Mouse (Mus musculus): ENCODE measurements around the gene Selenoo. TPM values are rescaled to one million over a fixed set of nuclear protein-coding genes. Genes with fewer than 3 reads are reported as not detected.
A peak's percentile ranks its signal among the peaks of the same experiment; 100 is the strongest.

Selenoo gene
- polyA plus RNA-seq, 1 experiment from 2014 or later: 21.5 TPM

DNA sequence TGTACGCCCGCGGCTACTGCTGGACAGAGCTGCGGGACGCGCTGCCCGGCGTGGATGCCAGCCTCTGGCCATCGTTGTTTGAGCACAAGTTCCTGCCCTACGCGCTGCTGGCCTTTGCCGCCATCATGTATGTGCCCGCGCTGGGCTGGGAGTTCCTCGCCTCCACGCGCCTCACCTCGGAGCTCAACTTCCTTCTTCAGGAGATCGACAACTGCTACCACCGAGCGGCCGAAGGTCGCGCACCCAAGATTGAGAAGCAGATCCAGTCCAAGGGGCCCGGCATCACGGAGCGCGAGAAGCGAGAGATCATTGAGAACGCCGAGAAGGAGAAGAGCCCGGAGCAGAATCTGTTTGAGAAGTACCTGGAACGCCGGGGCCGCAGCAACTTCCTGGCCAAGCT is 21.3 kb upstream of the Selenoo start:
- peak overlapping the region; percentile 11; the same call in 1 of the 2 replicates for H3K4me3 ChIP-seq (ENCODE audit: low read depth, low read length)
- TF ChIP-seq CTCF (IDR thresholded peaks at IDR 0.05; ENCODE audit: low read depth): no peak

DNA sequence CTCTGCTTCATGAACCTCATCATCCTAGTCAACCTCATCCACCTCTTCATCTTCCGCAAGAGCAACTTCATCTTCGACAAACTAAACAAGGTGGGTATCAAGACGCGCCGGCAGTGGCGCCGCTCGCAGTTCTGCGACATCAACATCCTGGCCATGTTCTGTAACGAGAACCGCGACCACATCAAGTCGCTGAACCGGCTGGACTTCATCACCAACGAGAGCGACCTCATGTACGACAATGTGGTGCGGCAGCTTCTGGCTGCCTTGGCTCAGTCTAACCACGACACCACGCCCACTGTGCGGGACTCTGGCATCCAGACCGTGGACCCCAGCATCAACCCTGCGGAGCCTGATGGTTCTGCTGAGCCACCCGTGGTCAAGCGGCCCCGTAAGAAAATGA is 20.7 kb upstream of the Selenoo start:
- WGBS: 15% methylated on average over 26 of the region's 26 CpGs
- H3K27ac ChIP-seq (ENCODE audit: low read depth): no peak overlapping the region
- ATAC-seq (ENCODE audit: insufficient read depth): peak; percentile 31; the same call in 1 of the 2 replicates
- no peak overlapping the region for H3K9ac ChIP-seq
- peak; percentile 56 for DNase-seq
- H3K36me3 ChIP-seq (ENCODE audit: insufficient read depth): no peaks in the 10 kb centered on the region
- H3K4me3 ChIP-seq (ENCODE audit: low read depth, low read length): peak overlapping the region; percentile 11
- peaks cover 40% of the 10 kb centered on the region for H3K27me3 ChIP-seq (ENCODE audit: insufficient read depth, low read length)
- peak overlapping the region; percentile 42 for H3K4me2 ChIP-seq
- no peaks in the 10 kb centered on the region for H3K9me3 ChIP-seq (ENCODE audit: low read depth, low read length)
- no peaks in the 10 kb centered on the region for H3K4me1 ChIP-seq (ENCODE audit: insufficient read depth)
- TF ChIP-seq CTCF (IDR thresholded peaks at IDR 0.05; ENCODE audit: low read depth): no peak

More for the DNA sequence above, 21.3 kb upstream of the Selenoo start:
- ATAC-seq (ENCODE audit: insufficient read depth) (no peak), DNase-seq (no peak)
- WGBS: 26% methylated on average over 35 of the region's 35 CpGs
- H3K27me3 ChIP-seq (ENCODE audit: insufficient read depth, low read length): peaks cover 40% of the 10 kb centered on the region
- H3K4me1 ChIP-seq (ENCODE audit: insufficient read depth): no peaks in the 10 kb centered on the region
- no peak overlapping the region for H3K9ac ChIP-seq
- no peaks in the 10 kb centered on the region for H3K36me3 ChIP-seq (ENCODE audit: insufficient read depth)
- H3K4me2 ChIP-seq: peak overlapping the region; percentile 42
- no peaks in the 10 kb centered on the region for H3K9me3 ChIP-seq (ENCODE audit: low read depth, low read length)
- H3K27ac ChIP-seq (ENCODE audit: low read depth): no peak overlapping the region

DNA sequence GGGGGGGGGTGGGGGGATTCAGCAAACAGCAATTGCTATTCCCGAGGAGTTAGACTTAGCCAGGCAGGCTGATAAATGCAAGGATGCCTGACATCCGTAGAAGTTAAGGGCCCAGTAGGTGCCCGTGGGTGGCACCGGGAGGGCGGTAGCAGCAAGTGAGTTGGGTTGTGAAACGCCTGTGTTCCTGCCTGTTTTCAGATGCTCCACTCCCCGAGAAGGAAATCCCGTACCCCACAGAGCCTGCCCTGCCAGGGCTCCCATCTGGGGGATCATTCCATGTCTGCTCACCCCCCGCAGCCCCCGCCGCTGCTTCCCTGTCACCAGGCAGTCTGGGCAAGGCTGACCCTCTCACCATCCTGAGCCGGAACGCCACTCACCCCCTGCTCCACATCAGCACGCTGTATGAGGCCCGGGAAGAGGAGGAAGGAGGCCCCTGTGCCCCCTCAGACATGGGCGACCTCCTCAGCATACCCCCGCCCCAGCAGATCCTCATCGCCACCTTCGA is 19.5 kb upstream of the Selenoo start:
- DNase-seq: no peak
- no peak overlapping the region for H3K9ac ChIP-seq
- no peaks in the 10 kb centered on the region for H3K9me3 ChIP-seq (ENCODE audit: low read depth, low read length)
- no peak overlapping the region for H3K4me3 ChIP-seq (ENCODE audit: low read depth, low read length)
- WGBS: 67% methylated on average over 19 of the region's 19 CpGs
- H3K27me3 ChIP-seq (ENCODE audit: insufficient read depth, low read length): peaks cover 34% of the 10 kb centered on the region
- H3K27ac ChIP-seq (ENCODE audit: low read depth): no peak overlapping the region
- no peaks in the 10 kb centered on the region for H3K36me3 ChIP-seq (ENCODE audit: insufficient read depth)
- no peak for TF ChIP-seq CTCF (IDR thresholded peaks at IDR 0.05; ENCODE audit: low read depth)
- H3K4me2 ChIP-seq: no peak overlapping the region
- ATAC-seq (ENCODE audit: insufficient read depth): no peak
- no peaks in the 10 kb centered on the region for H3K4me1 ChIP-seq (ENCODE audit: insufficient read depth)

DNA sequence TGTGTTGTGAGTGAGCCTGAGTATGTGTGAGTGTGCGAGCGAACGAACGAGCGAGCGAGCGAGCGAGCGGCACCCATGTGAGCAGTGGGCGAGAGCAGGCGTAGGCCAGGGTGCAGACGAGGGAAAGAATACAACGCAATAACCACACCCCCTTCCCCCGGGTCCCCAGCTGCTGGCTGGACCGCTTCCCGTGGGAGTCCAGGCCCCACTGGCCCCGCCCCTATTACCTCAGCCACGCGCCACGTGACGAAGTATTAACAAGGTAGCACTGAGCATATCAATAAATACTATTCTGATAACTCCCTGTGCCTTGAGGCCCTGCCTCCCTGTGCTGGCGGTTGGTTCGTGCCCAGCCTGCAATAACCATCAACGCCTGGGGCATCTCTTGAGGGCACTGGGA is 18.3 kb upstream of the Selenoo start:
- H3K9ac ChIP-seq: no peak overlapping the region
- ATAC-seq (ENCODE audit: insufficient read depth) (no peak), DNase-seq (no peak)
- H3K36me3 ChIP-seq (ENCODE audit: insufficient read depth): no peaks in the 10 kb centered on the region
- no peak for TF ChIP-seq CTCF (IDR thresholded peaks at IDR 0.05; ENCODE audit: low read depth)
- no peaks in the 10 kb centered on the region for H3K9me3 ChIP-seq (ENCODE audit: low read depth, low read length)
- no peak overlapping the region for H3K4me2 ChIP-seq
- H3K27me3 ChIP-seq (ENCODE audit: insufficient read depth, low read length): peaks cover 34% of the 10 kb centered on the region
- H3K4me3 ChIP-seq (ENCODE audit: low read depth, low read length): no peak overlapping the region
- no peak overlapping the region for H3K27ac ChIP-seq (ENCODE audit: low read depth)
- WGBS: 59% methylated on average over 24 of the region's 24 CpGs
- no peaks in the 10 kb centered on the region for H3K4me1 ChIP-seq (ENCODE audit: insufficient read depth)

DNA sequence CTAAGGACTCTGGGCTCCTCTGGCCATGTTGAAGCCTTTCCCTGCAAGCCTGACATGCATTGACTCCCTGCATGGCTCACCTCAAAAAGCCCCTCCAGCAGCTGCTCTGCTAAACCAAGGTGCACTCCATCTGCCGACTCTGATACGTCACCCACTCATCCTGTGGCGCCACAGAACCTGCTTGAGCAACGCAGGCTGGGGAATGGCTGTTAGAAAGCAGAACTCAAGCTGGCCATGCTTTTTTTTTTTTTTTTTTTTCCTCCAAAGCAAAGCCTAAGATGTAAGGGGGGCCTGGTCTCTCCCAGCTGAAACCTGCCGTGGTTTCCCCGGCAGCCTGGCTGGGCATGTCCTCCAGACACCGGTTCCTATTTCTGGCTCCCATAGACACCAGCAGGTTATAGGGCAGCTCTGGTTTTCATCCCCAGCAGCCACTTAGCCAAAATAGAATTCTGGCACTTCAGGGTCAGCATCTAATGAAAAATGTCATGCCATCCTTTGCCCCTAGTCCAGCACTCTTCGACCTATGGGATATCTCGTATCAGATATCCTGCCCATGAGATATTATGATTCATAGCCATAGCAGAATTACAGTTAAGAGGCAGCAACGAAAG is 14.8 kb upstream of the Selenoo start:
- no peak overlapping the region for H3K4me3 ChIP-seq (ENCODE audit: low read depth, low read length)
- DNase-seq (no peak), ATAC-seq (ENCODE audit: insufficient read depth) (no peak)
- peaks cover 3% of the 10 kb centered on the region; the same call in 1 of the 2 replicates for H3K27me3 ChIP-seq (ENCODE audit: insufficient read depth, low read length)
- WGBS: 61% methylated on average over 10 of the region's 10 CpGs
- no peaks in the 10 kb centered on the region for H3K9me3 ChIP-seq (ENCODE audit: low read depth, low read length)
- no peak for TF ChIP-seq CTCF (IDR thresholded peaks at IDR 0.05; ENCODE audit: low read depth)
- H3K36me3 ChIP-seq (ENCODE audit: insufficient read depth): no peaks in the 10 kb centered on the region
- peak overlapping the region; percentile 73; the same call in 1 of the 2 replicates for H3K4me2 ChIP-seq
- H3K9ac ChIP-seq: no peak overlapping the region
- H3K27ac ChIP-seq (ENCODE audit: low read depth): no peak overlapping the region; the same call in 1 of the 2 replicates
- 0 out of 2 replicates have a peak, but pooled peaks cover 5% of the 10 kb centered on the region for H3K4me1 ChIP-seq (ENCODE audit: insufficient read depth)

DNA sequence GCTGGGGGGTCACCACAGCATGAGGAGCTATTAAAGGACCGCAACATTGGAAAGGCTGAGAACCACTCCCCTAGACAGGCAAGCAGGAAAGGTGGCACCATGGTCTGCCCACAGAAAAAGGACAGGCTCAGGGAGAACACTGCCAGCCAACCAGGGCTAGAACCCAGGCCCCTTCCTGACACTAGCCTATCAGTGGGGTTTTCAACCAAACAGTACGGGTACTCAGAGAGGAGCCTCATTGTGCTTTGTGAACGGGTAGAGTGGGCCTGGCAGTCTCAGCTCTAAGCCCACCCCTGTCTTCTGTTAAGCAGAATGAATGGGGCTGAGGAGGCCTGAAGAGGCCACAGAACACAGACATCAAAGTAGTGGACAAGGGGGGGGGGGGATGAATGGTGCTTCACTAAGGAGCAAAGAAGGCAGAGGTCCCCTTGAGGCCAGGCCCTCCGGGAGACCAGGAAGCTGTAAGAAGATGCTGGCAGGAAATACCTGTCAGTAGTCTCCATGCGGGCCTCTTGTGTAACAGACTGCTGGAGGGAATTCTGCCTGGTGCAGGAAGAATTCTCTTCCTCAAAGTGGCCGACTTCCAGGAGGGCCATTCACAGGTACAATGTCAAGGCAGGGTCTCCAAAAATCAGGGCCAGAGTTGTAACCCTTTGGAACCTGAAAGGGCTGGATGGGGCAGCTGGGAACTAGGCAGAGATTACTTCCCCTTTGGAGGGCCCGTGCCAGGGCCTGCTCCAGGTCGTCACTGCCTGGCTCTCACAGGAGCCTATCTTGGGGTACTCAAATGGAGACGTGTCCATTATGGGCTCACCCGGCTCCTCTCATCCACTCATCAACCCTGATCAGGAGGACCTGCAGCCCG is 14.0 kb upstream of the Selenoo start, which contains the start of gene Trabd:
TSS of gene Trabd (plus strand) at position 512 of the 865 bp plus-strand sequence.
- no peak; the same call in none of the 2 replicates for ATAC-seq (ENCODE audit: insufficient read depth)
- DNase-seq: peak; percentile 8
- peaks cover 7% of the 10 kb centered on the region; the same call in 1 of the 2 replicates for H3K36me3 ChIP-seq (ENCODE audit: insufficient read depth)
- peaks cover 3% of the 10 kb centered on the region; the same call in 1 of the 2 replicates for H3K27me3 ChIP-seq (ENCODE audit: insufficient read depth, low read length)
- no peak for TF ChIP-seq CTCF (IDR thresholded peaks at IDR 0.05; ENCODE audit: low read depth)
- WGBS: 20% methylated on average over 11 of the region's 11 CpGs
- 0 out of 2 replicates have a peak, but pooled peaks cover 5% of the 10 kb centered on the region for H3K4me1 ChIP-seq (ENCODE audit: insufficient read depth)
- no peaks in the 10 kb centered on the region for H3K9me3 ChIP-seq (ENCODE audit: low read depth, low read length)
- peak within 1 kb of the TSS; percentile 81 for H3K9ac ChIP-seq
- peak within 1 kb of the TSS; percentile 73 for H3K4me2 ChIP-seq
- peak within 1 kb of the TSS; percentile 88 for H3K27ac ChIP-seq (ENCODE audit: low read depth)
- peak within 1 kb of the TSS; percentile 78 for H3K4me3 ChIP-seq (ENCODE audit: low read depth, low read length)
